Mouse (Mus musculus) hindlimb bud, embryonic 11.5 days (tissue): ENCODE measurements around the gene Gse1.

Experiments
- DNase-seq: peaks from one replicate; pipeline ENCODE4 v3.0.0-alpha.2; 2012; ENCODE audit warnings: low read depth, low spot score; ENCODE audit errors: extremely low spot score

Gse1 gene

DNA sequence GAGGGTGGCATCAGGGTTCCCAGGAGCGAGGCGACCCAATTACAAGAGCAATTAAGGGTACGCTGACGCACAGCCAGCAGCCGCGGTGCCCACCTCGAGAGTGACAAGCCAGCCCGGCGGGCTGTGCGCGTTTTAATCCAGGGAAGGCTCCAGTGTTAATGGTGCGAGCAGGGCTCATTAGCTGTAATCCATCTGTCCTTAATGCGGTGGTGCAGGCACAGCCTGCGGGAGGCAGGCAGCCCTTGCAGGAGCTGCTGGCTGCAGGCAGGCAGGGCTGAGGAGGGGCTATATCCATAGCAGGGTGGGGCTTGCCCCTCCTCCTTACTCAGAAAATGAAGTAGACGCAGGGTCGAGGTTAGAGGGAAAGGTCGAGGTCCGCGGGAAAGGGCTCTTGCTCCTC is 211.1 kb downstream of the Gse1 start:
- DNase-seq = no peak

DNA sequence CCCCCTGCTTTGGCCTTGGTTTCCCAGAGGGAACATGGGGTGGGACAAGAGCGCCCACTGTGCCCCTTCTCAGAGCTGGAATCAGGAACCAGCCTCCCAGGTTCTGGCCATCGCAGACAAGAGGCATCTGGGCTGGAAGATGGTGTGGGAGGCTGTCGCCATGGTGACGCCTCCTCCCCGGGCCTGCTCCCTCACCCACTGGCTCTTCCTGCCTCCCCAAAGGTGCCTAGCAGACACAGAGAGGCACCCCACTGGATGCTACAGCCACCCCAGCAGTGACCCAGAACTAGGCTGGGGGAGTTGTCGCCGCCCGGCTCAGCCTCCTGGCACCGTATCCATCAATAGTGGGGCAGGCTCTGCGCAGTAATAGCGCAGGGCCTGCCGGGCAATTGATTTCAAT is 212.5 kb downstream of the Gse1 start:
- no peak for DNase-seq

DNA sequence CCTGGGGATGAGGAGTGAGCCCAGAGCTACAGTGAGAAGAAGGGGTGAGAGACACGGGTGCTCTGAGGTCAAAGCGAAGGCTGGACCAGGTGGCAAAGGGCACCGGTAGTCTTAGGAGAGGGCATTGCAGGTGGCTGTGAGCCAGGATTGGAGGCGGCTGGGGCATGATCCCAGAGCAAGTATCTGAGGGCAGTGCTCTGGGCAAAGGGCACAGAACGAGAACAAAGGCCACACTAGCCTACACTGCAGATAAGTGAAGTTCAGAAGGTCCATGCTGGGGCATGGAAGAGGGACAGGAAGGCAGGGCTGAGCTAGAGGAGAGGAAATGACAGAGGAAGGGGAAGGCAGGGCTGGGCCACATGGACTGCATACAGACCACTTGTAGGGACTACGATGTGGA is 213.4 kb downstream of the Gse1 start:
- no peak for DNase-seq

GRCm38 (mm10) chr8:120442306-120443003 is 214.2 kb downstream of the Gse1 start:
- DNase-seq = no peak

DNA sequence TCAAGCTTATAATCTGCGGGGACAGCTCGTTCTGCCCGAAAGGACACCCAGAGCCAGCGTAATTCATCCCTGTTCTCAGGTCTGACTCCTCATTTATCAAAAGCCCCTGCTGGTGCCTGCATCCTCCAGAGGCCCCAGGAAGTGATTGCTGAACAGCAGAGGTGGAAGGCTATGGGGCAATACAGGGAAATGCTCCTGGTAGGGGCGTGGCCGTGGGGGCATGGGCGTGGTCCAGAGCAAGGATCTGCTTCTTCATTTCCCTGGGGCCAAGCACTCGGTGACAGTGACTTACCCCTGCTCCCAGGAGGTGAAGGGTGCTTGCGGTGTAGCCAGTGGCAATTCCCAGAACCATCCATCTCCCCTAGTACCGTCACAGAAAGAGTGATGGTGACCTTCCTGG is 217.0 kb downstream of the Gse1 start:
- DNase-seq = no peak

GRCm38 (mm10) chr8:120448131-120448530 is 219.9 kb downstream of the Gse1 start:
- DNase-seq = no peak

DNA sequence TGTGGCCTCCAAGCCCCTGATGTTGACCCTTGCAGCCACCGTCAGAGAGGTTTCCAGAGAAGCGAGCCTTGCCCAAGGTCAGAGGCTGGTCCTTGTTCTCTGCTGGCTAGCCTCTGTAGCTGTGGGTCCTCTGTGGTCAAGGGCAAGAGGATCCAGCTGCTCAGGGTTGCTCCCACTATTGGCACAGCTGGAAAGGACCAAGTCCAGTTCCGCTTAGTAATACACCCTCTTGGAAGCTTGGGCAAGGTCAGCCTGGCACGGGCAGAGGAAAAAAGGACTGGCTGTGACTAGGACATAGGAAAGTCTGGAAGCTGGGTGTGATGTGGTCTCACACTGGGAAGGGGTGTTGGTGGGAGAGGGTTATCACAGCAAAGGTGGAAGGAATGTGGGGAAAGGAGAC is 220.9 kb downstream of the Gse1 start:
- DNase-seq = no peak

DNA sequence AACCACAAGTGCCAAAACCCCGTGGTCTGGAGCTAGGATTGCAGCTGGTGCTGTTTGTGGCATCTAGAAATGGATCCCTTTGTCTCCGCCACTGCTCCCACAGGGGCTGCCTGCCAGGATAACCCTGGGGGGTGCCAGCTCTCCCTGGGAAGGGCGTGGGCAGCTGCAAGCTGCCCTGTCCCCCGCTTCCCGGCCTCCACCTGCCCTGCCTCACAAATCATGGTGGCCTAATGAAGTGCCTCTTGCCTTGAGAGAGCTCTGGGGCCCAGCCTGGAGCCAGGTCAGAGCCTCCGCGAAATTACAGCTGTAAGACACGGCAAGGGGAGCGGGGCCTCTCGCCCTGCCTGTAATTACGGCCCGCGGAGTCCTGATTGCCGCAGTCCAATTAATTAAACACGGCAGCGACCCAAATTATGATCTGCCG is 221.4 kb downstream of the Gse1 start:
- DNase-seq = no peak

GRCm38 (mm10) chr8:120452111-120452510 is 223.9 kb downstream of the Gse1 start:
- DNase-seq = no peak

DNA sequence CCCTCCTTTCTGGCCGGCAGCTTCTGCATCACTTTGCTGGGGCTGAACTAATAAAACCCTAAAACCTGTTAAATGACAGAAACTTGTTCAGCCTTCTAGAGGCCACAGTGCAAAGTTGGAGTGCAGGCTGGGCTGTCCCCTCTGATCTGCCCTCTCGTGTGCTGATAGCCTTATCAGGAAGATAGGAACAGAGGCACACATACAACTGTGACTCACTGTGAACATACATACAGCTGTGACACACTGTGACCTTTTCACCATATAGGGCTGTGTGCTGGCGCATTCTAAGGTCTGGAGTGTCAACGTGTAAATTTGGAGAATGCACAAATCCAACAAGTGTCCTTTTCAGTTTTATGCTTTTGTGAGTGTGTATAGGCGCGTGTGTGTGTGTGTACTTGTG is 226.1 kb downstream of the Gse1 start:
- DNase-seq = no peak

GRCm38 (mm10) chr8:120460375-120460774 is 232.1 kb downstream of the Gse1 start:
- DNase-seq = no peak

GRCm38 (mm10) chr8:120462119-120462551 is 233.9 kb downstream of the Gse1 start:
- DNase-seq = no peak

- DNase-seq = no peak
Measured at GRCm38 (mm10) chr8:120462611-120463010, 234.4 kb downstream of the Gse1 start.

DNA sequence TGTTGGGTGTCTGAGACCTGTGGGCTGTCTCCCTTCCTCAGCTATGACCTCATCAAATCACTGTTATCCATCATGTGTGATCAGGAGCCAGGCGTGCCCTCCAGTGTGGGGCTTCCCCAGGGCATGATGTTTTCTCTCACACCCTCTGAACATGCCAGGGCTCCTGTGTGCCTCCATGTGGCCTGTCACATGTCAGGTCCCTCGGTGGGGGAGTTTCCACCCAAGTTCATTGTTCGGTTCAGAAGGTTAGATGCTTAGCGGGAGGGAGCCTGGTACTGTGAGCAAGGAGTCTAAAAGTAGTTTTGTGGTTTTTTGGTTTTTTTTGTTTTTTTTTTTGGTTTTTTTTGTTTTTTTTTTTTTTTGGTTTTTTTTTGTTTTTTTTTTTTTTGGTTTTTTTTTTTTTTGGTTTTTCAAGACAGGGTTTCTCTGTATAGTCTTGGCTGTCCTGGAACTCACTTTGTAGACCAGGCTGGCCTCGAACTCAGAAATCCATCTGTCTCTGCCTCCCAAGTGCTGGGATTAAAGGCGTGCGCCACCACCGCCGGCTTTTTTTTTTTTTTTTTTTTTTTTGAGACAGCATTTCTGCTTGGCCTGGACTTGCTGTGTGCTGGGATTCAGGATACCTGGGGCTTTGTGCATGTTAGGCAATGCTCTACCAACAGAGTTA is 235.8 kb downstream of the Gse1 start:
- no peak for DNase-seq

DNA sequence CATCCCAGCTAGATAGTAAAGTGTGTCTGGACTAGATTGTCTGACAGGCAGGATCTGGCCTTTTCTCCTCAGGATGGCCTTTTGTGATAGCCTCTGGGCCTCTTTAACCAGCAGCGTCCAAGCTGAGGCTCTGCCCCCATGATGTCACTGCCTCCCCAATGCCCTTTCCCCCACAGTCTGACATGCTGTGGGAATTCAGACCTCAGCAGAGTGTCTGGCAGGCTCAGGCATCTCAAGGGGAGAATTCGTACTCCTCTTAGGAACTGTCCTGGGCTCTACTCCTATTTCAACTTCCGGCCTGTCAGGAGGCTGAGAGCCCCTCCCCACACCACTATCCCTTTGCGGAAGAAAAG is 236.3 kb downstream of the Gse1 start:
- no peak for DNase-seq

DNA sequence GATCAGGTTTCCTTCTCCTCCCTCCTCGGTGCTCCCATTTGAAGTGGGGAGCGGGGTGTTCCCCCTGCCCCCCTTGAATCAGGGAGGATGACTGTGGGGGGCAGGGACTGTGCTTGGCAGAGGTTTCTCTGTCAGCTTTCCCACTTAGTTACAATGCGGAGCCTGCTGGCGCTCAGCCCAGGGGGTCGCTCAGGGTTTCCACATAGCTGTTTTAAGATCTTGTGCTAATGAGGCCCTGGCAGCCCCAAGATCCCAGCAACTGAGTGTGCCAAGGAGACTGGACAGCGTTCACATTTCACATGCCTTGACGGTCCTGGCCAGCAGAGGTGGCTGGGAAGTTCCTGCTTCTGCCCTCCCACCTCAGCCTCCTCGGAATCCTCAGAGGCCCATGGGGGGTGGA is 237.5 kb downstream of the Gse1 start:
- DNase-seq = no peak

- DNase-seq = no peak
Measured at GRCm38 (mm10) chr8:120466266-120466665, 238.0 kb downstream of the Gse1 start.

- DNase-seq = no peak
Measured at GRCm38 (mm10) chr8:120467598-120467997, 239.3 kb downstream of the Gse1 start.

DNA sequence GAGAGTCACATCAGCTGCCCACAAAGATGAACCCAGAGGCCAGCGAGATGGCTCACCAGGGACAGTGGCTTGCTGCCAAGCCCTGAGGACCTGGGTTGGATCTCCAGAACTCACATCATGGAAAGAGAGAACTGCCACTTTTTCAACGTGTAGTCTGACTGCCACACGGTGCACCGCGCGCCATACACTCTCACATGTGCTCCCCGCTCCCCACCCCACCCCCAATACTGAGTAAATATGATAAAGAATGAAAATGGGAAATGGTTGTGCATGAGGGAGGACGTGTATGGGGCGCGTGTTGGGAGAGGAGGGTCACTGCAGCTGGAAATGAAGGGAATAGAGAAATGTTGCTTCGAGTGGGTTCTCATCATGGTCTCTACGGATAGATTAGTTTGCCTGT is 241.9 kb downstream of the Gse1 start:
- no peak for DNase-seq

DNA sequence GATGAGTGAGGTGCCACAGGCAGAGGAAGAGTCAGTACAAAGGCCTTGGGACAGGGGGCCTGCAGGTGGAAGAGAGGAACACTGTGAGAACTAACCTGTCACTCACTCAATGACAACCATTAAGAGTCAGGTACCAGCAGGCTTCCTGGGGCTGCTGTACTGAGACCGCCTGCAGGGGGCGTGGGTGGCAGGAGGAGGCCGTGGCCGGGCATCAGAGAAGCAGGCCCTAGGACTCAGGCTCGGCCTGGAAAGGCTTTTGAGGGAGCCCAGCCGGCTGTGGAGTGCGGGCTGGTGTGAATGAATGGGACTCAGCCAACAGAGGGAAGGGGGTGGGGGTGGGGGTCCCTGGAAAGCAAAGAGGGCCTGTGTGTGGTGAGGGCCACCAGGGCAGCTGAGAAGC is 242.9 kb downstream of the Gse1 start:
- DNase-seq = no peak

GRCm38 (mm10) chr8:120471752-120472151 is 243.5 kb downstream of the Gse1 start:
- DNase-seq = no peak

GRCm38 (mm10) chr8:120472230-120472629 is 244.0 kb downstream of the Gse1 start:
- no peak for DNase-seq
